Mouse (Mus musculus): ENCODE results near the gene Rabl3. TPM values are rescaled to one million over a fixed set of nuclear protein-coding genes. Genes with fewer than 3 reads are reported as not detected.

Rabl3 gene
- polyA plus RNA-seq, 1 experiment: 9.3 TPM

GRCm38 (mm10) chr16:37611072-37611471 is 71.4 kb downstream of the Rabl3 start:
- H3K27ac ChIP-seq (ENCODE audit: insufficient read depth, low read depth, low read length): no peak overlapping the region
- no peaks in the 10 kb centered on the region for H3K4me1 ChIP-seq (ENCODE audit: control insufficient read depth, insufficient read depth, low read length)
- TF ChIP-seq CTCF (IDR thresholded peaks at IDR 0.05; ENCODE audit: low read depth, low read length): no peak
- TF ChIP-seq POLR2A (IDR thresholded peaks at IDR 0.05; ENCODE audit: borderline replicate concordance, low read depth, low read length): no peak
- H3K4me3 ChIP-seq (ENCODE audit: insufficient read depth, low read length): no peak overlapping the region

- Histone ChIP-seq H3K27ac (ENCODE audit: insufficient read depth, low read depth, low read length) (no peak overlapping the region), H3K4me1 (ENCODE audit: control insufficient read depth, insufficient read depth, low read length) (no peaks in the 10 kb centered on the region), H3K4me3 (ENCODE audit: insufficient read depth, low read length) (no peak overlapping the region)
- TF ChIP-seq CTCF (IDR thresholded peaks at IDR 0.05; ENCODE audit: low read depth, low read length) (no peak), POLR2A (IDR thresholded peaks at IDR 0.05; ENCODE audit: borderline replicate concordance, low read depth, low read length) (no peak)
These were observed 72.3 kb downstream of the Rabl3 start for GRCm38 (mm10) chr16:37612013-37612412.

GRCm38 (mm10) chr16:37614540-37614939 is 74.9 kb downstream of the Rabl3 start:
- Histone ChIP-seq H3K4me3 (ENCODE audit: insufficient read depth, low read length) (no peak overlapping the region), H3K4me1 (ENCODE audit: control insufficient read depth, insufficient read depth, low read length) (no peaks in the 10 kb centered on the region), H3K27ac (ENCODE audit: insufficient read depth, low read depth, low read length) (no peak overlapping the region)
- TF ChIP-seq CTCF (IDR thresholded peaks at IDR 0.05; ENCODE audit: low read depth, low read length) (no peak), POLR2A (IDR thresholded peaks at IDR 0.05; ENCODE audit: borderline replicate concordance, low read depth, low read length) (no peak)

GRCm38 (mm10) chr16:37615429-37615828 is 75.7 kb downstream of the Rabl3 start:
- no peak for TF ChIP-seq POLR2A (IDR thresholded peaks at IDR 0.05; ENCODE audit: borderline replicate concordance, low read depth, low read length)
- no peak for TF ChIP-seq CTCF (IDR thresholded peaks at IDR 0.05; ENCODE audit: low read depth, low read length)
- no peak overlapping the region for H3K4me3 ChIP-seq (ENCODE audit: insufficient read depth, low read length)
- no peaks in the 10 kb centered on the region for H3K4me1 ChIP-seq (ENCODE audit: control insufficient read depth, insufficient read depth, low read length)
- H3K27ac ChIP-seq (ENCODE audit: insufficient read depth, low read depth, low read length): no peak overlapping the region

GRCm38 (mm10) chr16:37616104-37616503 is 76.4 kb downstream of the Rabl3 start:
- TF ChIP-seq CTCF (IDR thresholded peaks at IDR 0.05; ENCODE audit: low read depth, low read length) (no peak), POLR2A (IDR thresholded peaks at IDR 0.05; ENCODE audit: borderline replicate concordance, low read depth, low read length) (no peak)
- Histone ChIP-seq H3K4me3 (ENCODE audit: insufficient read depth, low read length) (no peak overlapping the region), H3K27ac (ENCODE audit: insufficient read depth, low read depth, low read length) (no peak overlapping the region), H3K4me1 (ENCODE audit: control insufficient read depth, insufficient read depth, low read length) (no peaks in the 10 kb centered on the region)

GRCm38 (mm10) chr16:37617695-37618094 is 78.0 kb downstream of the Rabl3 start:
- Histone ChIP-seq H3K27ac (ENCODE audit: insufficient read depth, low read depth, low read length) (no peak overlapping the region), H3K4me3 (ENCODE audit: insufficient read depth, low read length) (no peak overlapping the region), H3K4me1 (ENCODE audit: control insufficient read depth, insufficient read depth, low read length) (no peaks in the 10 kb centered on the region)
- TF ChIP-seq CTCF (IDR thresholded peaks at IDR 0.05; ENCODE audit: low read depth, low read length) (no peak), POLR2A (IDR thresholded peaks at IDR 0.05; ENCODE audit: borderline replicate concordance, low read depth, low read length) (no peak)

Other genes starting within 250 kb of the Rabl3 start
- gene Stxbp5l, start 154.9 kb upstream of the Rabl3 start, polyA plus RNA-seq (2012; ENCODE audit: insufficient read depth, insufficient read length, missing spikeins): not detected in 2 replicates
- 8.3 and 9.4 TPM in 2 replicates for gene Gtf2e1, start 96 bp upstream of the Rabl3 start, polyA plus RNA-seq (2012; ENCODE audit: insufficient read depth, insufficient read length, missing spikeins)
- not detected in 2 replicates for gene Hgd, start 40.3 kb downstream of the Rabl3 start, polyA plus RNA-seq (2012; ENCODE audit: insufficient read depth, insufficient read length, missing spikeins)
- gene Ndufb4, start 114.6 kb downstream of the Rabl3 start, polyA plus RNA-seq (2012; ENCODE audit: insufficient read depth, insufficient read length, missing spikeins): 63.7 and 105 TPM in 2 replicates
- 3.6 and 3.8 TPM in 2 replicates for gene Fstl1, start 237.0 kb downstream of the Rabl3 start, polyA plus RNA-seq (2012; ENCODE audit: insufficient read depth, insufficient read length, missing spikeins)